Mouse (Mus musculus): ENCODE measurements at regions not wholly inside any gene's neighbourhood (a gene's known extent, or its start where the extent isn't known, plus 50 kb on each side); places are given as distances from the start of the nearest gene placed in this dataset.

DNA sequence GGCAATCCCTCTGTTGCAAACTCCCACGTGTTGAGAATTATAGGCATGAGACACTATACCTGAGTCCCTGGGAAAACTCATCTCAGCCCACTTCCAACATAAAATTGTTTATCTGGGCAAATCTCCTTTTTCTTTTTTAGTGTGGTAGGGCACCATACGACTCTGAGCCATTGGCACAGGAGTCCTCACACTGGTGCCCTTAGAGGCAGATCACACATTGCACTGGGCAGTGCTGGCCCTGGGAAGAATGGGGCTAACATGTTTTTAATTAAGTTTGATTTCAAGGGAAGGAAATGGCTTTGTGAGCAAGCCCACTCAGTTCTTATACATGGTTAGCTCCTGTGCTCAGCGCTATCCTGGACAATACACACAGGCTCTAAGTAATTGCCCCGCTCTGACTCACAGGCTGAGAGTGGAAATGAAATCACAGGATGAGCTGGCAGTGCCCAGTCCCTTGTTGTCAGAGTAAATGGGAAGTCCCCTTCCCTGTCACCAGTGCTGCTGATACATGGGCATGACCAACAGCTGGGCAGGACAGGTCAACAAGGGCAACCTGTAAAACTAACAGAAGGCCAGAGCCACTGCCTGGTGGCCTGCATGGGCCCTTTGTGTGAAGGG is 463.6 kb upstream of the Kif2a start:
- no peak for TF ChIP-seq GATA1 (IDR thresholded peaks at IDR 0.05; ENCODE audit: low read length)

GRCm38 (mm10) chr13:107484630-107484998 is 462.7 kb upstream of the Kif2a start:
- no peak for TF ChIP-seq GATA1 (IDR thresholded peaks at IDR 0.05; ENCODE audit: low read length)

DNA sequence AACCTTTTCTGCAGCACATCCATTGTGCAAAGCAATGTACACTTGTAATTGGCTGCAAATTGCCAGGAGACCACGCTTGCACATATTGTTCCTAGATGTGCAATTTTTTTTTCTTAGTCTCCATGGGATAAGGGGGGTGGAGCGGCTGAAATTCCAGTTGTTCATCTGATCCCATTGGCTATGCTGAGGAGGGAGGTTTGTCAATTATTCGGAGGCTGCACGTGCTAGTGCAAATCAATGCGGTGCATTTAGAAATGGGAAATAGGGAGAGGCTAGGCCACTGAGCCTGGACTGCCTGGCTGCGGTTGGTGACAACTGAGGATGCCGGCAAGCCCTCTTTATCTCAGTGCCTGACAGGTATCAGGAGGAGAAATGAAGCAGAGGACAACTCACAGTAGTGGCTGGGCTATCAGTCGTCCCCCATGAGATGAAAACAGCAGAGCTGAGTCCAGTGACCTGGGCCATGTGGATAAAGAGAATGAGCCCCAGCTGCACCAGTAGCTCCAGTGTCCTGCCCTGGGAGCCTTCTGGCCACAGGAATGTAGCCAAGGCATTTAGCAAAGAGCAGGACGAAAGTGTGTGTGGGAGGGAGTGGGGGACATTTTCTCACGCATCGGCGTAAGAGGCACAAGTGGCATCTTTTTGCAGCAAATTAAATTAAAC is 462.2 kb upstream of the Kif2a start:
- TF ChIP-seq GATA1 (IDR thresholded peaks at IDR 0.05; ENCODE audit: low read length), result no peak

DNA sequence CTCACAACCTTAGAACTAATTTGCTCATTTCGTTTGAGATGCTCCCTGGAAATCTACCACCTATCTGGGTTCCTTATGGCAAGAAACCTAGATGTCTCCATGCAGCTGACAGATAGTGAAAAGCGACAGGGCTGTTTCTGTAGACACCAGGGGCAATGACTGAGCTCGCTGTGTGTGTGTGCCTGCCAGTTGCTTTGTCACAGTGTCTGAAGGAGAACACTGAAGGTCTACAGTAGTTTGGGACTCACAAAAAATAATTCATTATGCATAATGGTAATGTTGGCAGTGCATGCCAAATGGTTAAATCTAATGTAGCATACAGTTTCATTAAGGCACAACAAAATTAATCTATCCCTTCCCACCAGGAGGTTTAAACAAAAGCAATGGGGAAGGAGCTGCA is 453.2 kb upstream of the Kif2a start:
- TF ChIP-seq GATA1 (IDR thresholded peaks at IDR 0.05; ENCODE audit: low read length), result no peak

- TF ChIP-seq GATA1 (IDR thresholded peaks at IDR 0.05; ENCODE audit: low read length), result no peak
Measured at GRCm38 (mm10) chr13:107469491-107470276, 447.8 kb upstream of the Kif2a start.

- no peak for TF ChIP-seq GATA1 (IDR thresholded peaks at IDR 0.05; ENCODE audit: low read length)
Measured at GRCm38 (mm10) chr13:107462791-107463190, 440.9 kb upstream of the Kif2a start.

GRCm38 (mm10) chr13:107461048-107461912 is 439.4 kb upstream of the Kif2a start:
- TF ChIP-seq GATA1 (IDR thresholded peaks at IDR 0.05; ENCODE audit: low read length), result no peak

GRCm38 (mm10) chr13:107458730-107459129 is 436.8 kb upstream of the Kif2a start:
- TF ChIP-seq GATA1 (IDR thresholded peaks at IDR 0.05; ENCODE audit: low read length), result no peak

DNA sequence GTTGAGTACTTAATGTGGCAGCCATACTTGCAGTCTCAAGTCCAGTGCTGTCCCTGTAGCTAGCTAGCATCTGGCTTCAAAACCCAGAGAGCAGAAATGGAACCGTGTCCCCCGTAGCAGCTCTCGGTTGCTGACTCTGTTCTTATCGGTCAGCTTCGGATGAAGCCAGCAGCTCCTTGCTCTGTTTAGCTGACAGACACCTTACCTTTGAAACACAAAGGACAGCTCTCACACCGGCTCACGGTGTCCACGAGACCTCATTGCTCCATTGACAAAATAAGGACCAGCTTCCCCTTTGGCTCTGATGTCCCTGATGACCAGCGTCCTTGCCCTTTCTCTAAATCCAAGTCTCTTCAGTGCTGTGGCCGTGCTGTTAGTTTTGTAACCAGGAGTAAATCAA is 435.3 kb upstream of the Kif2a start:
- no peak for TF ChIP-seq GATA1 (IDR thresholded peaks at IDR 0.05; ENCODE audit: low read length)

DNA sequence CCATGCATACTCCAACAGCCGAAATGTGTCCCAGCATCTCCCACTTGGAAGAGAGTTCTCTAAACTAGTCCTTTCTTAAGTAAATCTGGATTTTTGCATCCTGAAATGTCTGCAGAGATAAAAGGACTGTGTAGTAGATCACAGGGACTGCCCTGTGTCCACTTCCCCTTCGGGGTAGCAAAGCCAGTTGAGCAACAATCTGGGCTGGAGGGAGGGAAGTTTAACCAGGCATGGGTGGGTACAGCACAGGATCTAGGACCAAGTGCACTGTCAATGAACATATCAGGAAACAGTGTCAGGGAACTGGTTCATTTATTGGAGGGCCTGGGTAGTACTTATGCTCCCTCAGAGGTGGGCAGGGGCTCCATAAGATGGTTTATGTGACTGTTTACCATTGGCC is 434.5 kb upstream of the Kif2a start:
- TF ChIP-seq GATA1 (IDR thresholded peaks at IDR 0.05; ENCODE audit: low read length), result no peak

- no peak for TF ChIP-seq GATA1 (IDR thresholded peaks at IDR 0.05; ENCODE audit: low read length)
Measured at GRCm38 (mm10) chr13:107449598-107450179, 427.8 kb upstream of the Kif2a start.

DNA sequence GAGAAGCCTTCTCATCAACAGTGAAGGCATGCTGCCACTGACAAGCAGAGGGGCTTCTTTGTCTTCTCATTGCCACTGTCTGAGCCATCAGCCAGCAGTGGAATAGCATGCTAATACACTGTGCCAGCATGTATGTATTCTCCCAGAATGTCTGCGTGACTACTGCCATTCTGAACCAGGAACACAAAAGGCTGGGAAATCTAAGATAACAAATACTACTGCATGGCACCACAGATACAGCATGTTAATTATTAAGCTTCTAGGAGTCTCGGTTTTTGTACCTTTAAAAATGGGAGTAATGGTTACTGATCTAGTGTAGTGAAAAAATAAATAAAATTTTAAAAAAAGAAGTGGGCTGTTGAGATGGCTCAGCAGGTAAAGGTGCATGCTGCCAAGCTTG is 425.9 kb upstream of the Kif2a start:
- TF ChIP-seq GATA1 (IDR thresholded peaks at IDR 0.05; ENCODE audit: low read length), result no peak

DNA sequence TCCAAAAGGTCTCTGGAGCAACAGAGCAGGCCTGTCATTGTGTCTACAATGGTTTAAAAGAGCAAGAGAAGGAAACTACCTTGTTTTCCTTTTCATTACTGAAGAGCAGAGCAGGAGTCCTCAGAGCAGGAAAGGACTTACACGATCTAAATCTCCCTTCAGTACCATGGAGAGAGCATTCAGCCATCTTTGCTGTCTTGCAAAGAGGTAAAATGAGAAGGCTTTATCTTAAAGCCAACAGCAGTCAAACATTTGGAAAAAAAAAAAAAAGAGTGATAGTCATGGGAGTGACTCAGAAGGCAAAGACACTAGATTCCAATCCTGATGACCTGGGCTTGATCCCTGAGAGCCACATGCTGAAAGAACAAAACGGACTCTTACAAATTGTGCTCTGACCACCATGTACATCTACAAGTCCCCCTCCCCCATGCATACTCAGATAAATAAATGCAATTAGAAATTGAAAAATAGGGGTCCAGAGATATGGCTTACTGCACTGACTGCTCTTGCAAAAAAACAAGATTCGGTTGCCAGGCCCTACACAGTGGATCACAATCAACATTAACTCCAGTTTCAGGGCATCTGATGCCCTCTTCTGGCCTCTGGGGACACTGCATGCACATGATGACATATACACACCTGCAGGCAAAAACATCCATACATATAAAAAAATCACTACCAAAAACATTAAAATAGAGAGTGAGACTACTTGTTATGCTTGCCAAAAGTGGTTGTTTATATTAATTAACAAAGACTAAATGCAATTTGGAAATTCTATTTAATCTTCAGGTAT is 397.6 kb upstream of the Kif2a start:
- TF ChIP-seq GATA1 (IDR thresholded peaks at IDR 0.05; ENCODE audit: low read length), result no peak

DNA sequence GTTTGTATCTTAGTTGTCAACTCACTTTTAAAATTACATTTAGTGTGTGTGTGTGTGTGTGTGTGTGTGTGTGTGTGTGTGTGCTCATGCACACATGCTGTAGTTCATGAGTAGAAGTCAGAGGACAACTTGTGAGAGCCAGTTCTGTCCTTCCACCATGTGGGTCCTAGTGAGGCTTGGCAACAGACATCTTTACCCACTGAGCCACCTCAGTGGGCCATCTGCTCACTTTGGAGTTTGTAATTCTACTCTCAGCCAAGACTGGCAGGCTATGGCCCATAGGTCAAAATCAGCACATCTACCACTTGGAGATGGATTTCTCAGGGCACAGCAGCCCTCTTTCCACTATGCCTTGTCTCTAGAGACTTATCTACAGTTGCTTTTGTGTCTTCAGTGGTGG is 388.3 kb upstream of the Kif2a start:
- TF ChIP-seq GATA1 (IDR thresholded peaks at IDR 0.05; ENCODE audit: low read length), result no peak

GRCm38 (mm10) chr13:107407674-107408026 is 385.7 kb upstream of the Kif2a start:
- TF ChIP-seq GATA1 (IDR thresholded peaks at IDR 0.05; ENCODE audit: low read length), result no peak
